Mouse (Mus musculus) B cell, adult (primary cell): ENCODE results near the gene Upf1. TPM values are rescaled to one million over a fixed set of nuclear protein-coding genes. Genes with fewer than 3 reads are reported as not detected.

Experiments
- total RNA-seq: library from RNA; stranded (reverse); gene quantifications from 4 replicates; pipeline ENCODE4 v1.2.4, GENCODE M21; 2023; ENCODE audit not compliant: inconsistent age

Upf1 gene
- 70.0 to 77.0 TPM (median 72.2 TPM) in 4 replicates for total RNA-seq

GRCm38 (mm10) chr8:70353194-70353817, at the start of gene Upf1:
Gene Upf1, minus strand, starts transcription at chr8:70353278.

GRCm38 (mm10) chr8:70373397-70374317, 20.6 kb upstream of the Upf1 start, which contains the start of gene Comp:
Gene Comp, plus strand, starts transcription at chr8:70373558.

GRCm38 (mm10) chr8:70329124-70329834, 23.8 kb downstream of the Upf1 start, which contains the start of gene Gdf1:
Gene Gdf1, plus strand, starts transcription at chr8:70329817.

GRCm38 (mm10) chr8:70315624-70316510, 37.2 kb downstream of the Upf1 start, which contains the start of gene Cers1:
Gene Cers1, plus strand, starts transcription at chr8:70315775.

GRCm38 (mm10) chr8:70302358-70302890, 50.7 kb downstream of the Upf1 start, which contains the start of the genes Ddx49 and Cope:
Gene Ddx49, minus strand, starts transcription at chr8:70302489.
Gene Cope, plus strand, starts transcription at chr8:70302518.

GRCm38 (mm10) chr8:70282603-70283135, 70.4 kb downstream of the Upf1 start, which contains the start of gene Homer3:
Gene Homer3, plus strand, starts transcription at chr8:70282827.

Other genes with a start within 250 kb of the Upf1 start
- 0.13 to 0.24 TPM (median 0.20 TPM) in 4 replicates for gene Ncan, start 232.4 kb downstream of the Upf1 start, total RNA-seq
- 22.5 to 33.6 TPM (median 27.3 TPM) in 4 replicates for gene Nr2c2ap, start 221.9 kb downstream of the Upf1 start, total RNA-seq
- 30.4 to 37.4 TPM (median 32.7 TPM) in 4 replicates for gene Rfxank, start 214.1 kb downstream of the Upf1 start, total RNA-seq
- gene Borcs8, start 213.8 kb downstream of the Upf1 start, total RNA-seq, result 46.7 to 62.2 TPM (median 55.3 TPM) in 4 replicates
- gene Mef2b, start 213.6 kb downstream of the Upf1 start, total RNA-seq, result 1.6 to 4.9 TPM (median 3.8 TPM) in 4 replicates
- 42.7 to 53.5 TPM (median 46.6 TPM) in 4 replicates for gene Tmem161a, start 180.9 kb downstream of the Upf1 start, total RNA-seq
- 5.0 to 6.2 TPM (median 5.4 TPM) in 4 replicates for gene Slc25a42, start 141.0 kb downstream of the Upf1 start, total RNA-seq
- gene Sugp2, start 119.1 kb downstream of the Upf1 start, total RNA-seq, result 63.2 to 81.3 TPM (median 69.3 TPM) in 4 replicates
- gene Armc6, start 118.8 kb downstream of the Upf1 start, total RNA-seq, result 6.2 to 12.6 TPM (median 7.9 TPM) in 4 replicates
- gene Homer3, start 70.5 kb downstream of the Upf1 start, total RNA-seq, result 7.0 to 10.2 TPM (median 8.9 TPM) in 4 replicates
- 60.2 to 96.0 TPM (median 74.4 TPM) in 4 replicates for gene Ddx49, start 50.8 kb downstream of the Upf1 start, total RNA-seq
- 101 to 125 TPM (median 107 TPM) in 4 replicates for gene Cope, start 50.8 kb downstream of the Upf1 start, total RNA-seq
- gene Cers1, start 37.5 kb downstream of the Upf1 start, total RNA-seq, result not detected in 4 replicates
- not detected in 4 replicates for gene Gdf1, start 23.5 kb downstream of the Upf1 start, total RNA-seq
- 0.27 TPM in 1 of 4 replicates, not detected in the others for gene Comp, start 20.3 kb upstream of the Upf1 start, total RNA-seq
- 22.3 to 28.4 TPM (median 23.9 TPM) in 4 replicates for gene Crtc1, start 86.3 kb upstream of the Upf1 start, total RNA-seq
- 7.3 to 8.5 TPM (median 7.7 TPM) in 4 replicates for gene Klhl26, start 123.7 kb upstream of the Upf1 start, total RNA-seq
- not detected in 4 replicates for gene Tmem59l, start 134.1 kb upstream of the Upf1 start, total RNA-seq
- gene Crlf1, start 139.9 kb upstream of the Upf1 start, total RNA-seq, result 1.4 TPM in 1 of 4 replicates, not detected in the others
- gene Rex1bd, start 153.5 kb upstream of the Upf1 start, total RNA-seq, result 28.9 to 47.2 TPM (median 37.2 TPM) in 4 replicates
- 2,371 to 2,974 TPM (median 2,811 TPM) in 4 replicates for gene Uba52, start 157.5 kb upstream of the Upf1 start, total RNA-seq
- gene Fkbp8, start 174.4 kb upstream of the Upf1 start, total RNA-seq, result 246 to 268 TPM (median 258 TPM) in 4 replicates
- gene Kxd1, start 174.7 kb upstream of the Upf1 start, total RNA-seq, result 54.8 to 67.2 TPM (median 60.8 TPM) in 4 replicates
- gene Ell, start 186.2 kb upstream of the Upf1 start, total RNA-seq, result 27.0 to 37.0 TPM (median 32.5 TPM) in 4 replicates
- gene Isyna1, start 241.1 kb upstream of the Upf1 start, total RNA-seq, result 95.3 to 112 TPM (median 100 TPM) in 4 replicates